Mouse (Mus musculus) intestine, postnatal 0 days (tissue): Measurements from ENCODE around the gene Gm128. TPM values are rescaled to one million over a fixed set of nuclear protein-coding genes. Genes with fewer than 3 reads are reported as not detected.
A peak's percentile ranks its signal among the peaks of the same experiment; 100 is the strongest.

ENCODE experiments used
- ATAC-seq: fragments of 200-750 bp; cut with Nextera tagmentation; 2 replicates; pipeline ENCODE4 v1.8.0; 2017; ENCODE audit warnings: mild to moderate bottlenecking, moderate TSS enrichment, moderate library complexity
- H3K27ac ChIP-seq: fragments of 300-500 bp; sonication (generic); 2 replicates; pipeline ENCODE4 v1.5.1; 2014; ENCODE audit warnings: mild to moderate bottlenecking, low read depth, low read length, moderate library complexity
- H3K27me3 ChIP-seq: fragments of 300-500 bp; sonication (generic); replicated peaks from 2 replicates; pipeline ENCODE4 v1.6.1; 2014; ENCODE audit warnings: low read length, mixed read lengths; ENCODE audit not compliant: control insufficient read depth, insufficient read depth
- H3K36me3 ChIP-seq: fragments of 300-500 bp; sonication (generic); 2 replicates; pipeline ENCODE4 v1.6.1; 2014; ENCODE audit warnings: mild to moderate bottlenecking, moderate library complexity; ENCODE audit not compliant: control insufficient read depth, insufficient read depth
- H3K4me1 ChIP-seq: fragments of 300-500 bp; sonication (generic); replicated peaks from 2 replicates; pipeline ENCODE4 v1.6.1; 2014; ENCODE audit warnings: antibody characterized with exemption, low read length, mixed read lengths; ENCODE audit not compliant: control insufficient read depth, insufficient read depth
- H3K4me2 ChIP-seq: fragments of 300-500 bp; sonication (generic); replicated peaks from 2 replicates; pipeline ENCODE4 v1.6.1; 2014; ENCODE audit warnings: low read depth, mild to moderate bottlenecking, moderate library complexity
- H3K4me3 ChIP-seq: fragments of 300-500 bp; sonication (generic); 2 replicates; pipeline ENCODE4 v1.5.1; 2014; ENCODE audit warnings: low read depth, low read length
- H3K9ac ChIP-seq: fragments of 300-500 bp; sonication (generic); 2 replicates; pipeline ENCODE4 v1.6.1; 2014; ENCODE audit warnings: mild to moderate bottlenecking, low read depth, low read length
- H3K9me3 ChIP-seq: fragments of 300-500 bp; sonication (generic); 2 replicates; pipeline ENCODE4 v1.6.1; 2016; ENCODE audit warnings: mixed run types; ENCODE audit not compliant: control insufficient read depth
- CTCF ChIP-seq: sonication (generic); IDR thresholded peaks from 2 replicates; pipeline ENCODE4 v1.5.1; 2016; ENCODE audit warnings: low read depth, mild to moderate bottlenecking, control low read depth, antibody characterized with exemption, moderate library complexity
- WGBS: fragments of 180-500 bp; shearing (Covaris S2); extraction: QIAGEN DNeasy Blood & Tissue Kit; methylation state at CpG from one replicate; pipeline ENCODE4 v1.1.7; 2014; 5-methylcytosine and 5-hydroxymethylcytosine counted together
- polyA plus RNA-seq: library from polyadenylated mRNA; unstranded; fragments of >200 nt; fragmentation: Nextera tagmentation; extraction: Ambion mirVana; gene quantifications from 2 replicates; pipeline ENCODE4 v1.2.1, GENCODE M21; 2015

The Gm128 gene
- polyA plus RNA-seq, 1 experiment from 2014 or later = 0.14 TPM

GRCm38 (mm10) chr3:95286011-95286410 lies 44.6 kb upstream of the Gm128 start:
- peaks cover 11% of the 10 kb centered on the region for H3K4me1 ChIP-seq
- no peak for ATAC-seq
- no peak overlapping the region for H3K27ac ChIP-seq
- H3K4me3 ChIP-seq = no peak overlapping the region
- H3K9me3 ChIP-seq = no peaks in the 10 kb centered on the region
- H3K27me3 ChIP-seq = no peaks in the 10 kb centered on the region
- WGBS = 48% methylated on average over 5 of the region's 5 CpGs
- no peak for TF ChIP-seq CTCF
- H3K9ac ChIP-seq = peak overlapping the region; percentile 1; the same call in 1 of the 2 replicates
- 0 out of 2 replicates have a peak overlapping the region, but pooled peaks have one; percentile 7 for H3K4me2 ChIP-seq
- peaks cover 26% of the 10 kb centered on the region for H3K36me3 ChIP-seq

- Histone ChIP-seq H3K9ac (0 out of 2 replicates have a peak overlapping the region, but pooled peaks have one; percentile 1), H3K4me2 (no peak overlapping the region; the same call in 1 of the 2 replicates), H3K36me3 (peaks cover 22% of the 10 kb centered on the region), H3K27ac (no peak overlapping the region), H3K4me1 (peaks cover 11% of the 10 kb centered on the region), H3K27me3 (no peaks in the 10 kb centered on the region), H3K4me3 (no peak overlapping the region), H3K9me3 (no peaks in the 10 kb centered on the region)
- WGBS = 86% methylated on average over 5 of the region's 5 CpGs
- TF ChIP-seq CTCF = no peak
- ATAC-seq = no peak
Measured at GRCm38 (mm10) chr3:95285390-95285789, 44.0 kb upstream of the Gm128 start.

GRCm38 (mm10) chr3:95284501-95285281 lies 43.3 kb upstream of the Gm128 start:
- Histone ChIP-seq H3K36me3 (peaks cover 21% of the 10 kb centered on the region), H3K4me1 (peaks cover 11% of the 10 kb centered on the region), H3K4me3 (peak overlapping the region; percentile 61; the same call in 1 of the 2 replicates), H3K27me3 (no peaks in the 10 kb centered on the region), H3K9me3 (no peaks in the 10 kb centered on the region), H3K27ac (no peak overlapping the region), H3K4me2 (peak overlapping the region; percentile 85), H3K9ac (peak overlapping the region; percentile 83; the same call in 1 of the 2 replicates)
- WGBS = 79% methylated on average over 12 of the region's 12 CpGs
- no peak for ATAC-seq
- TF ChIP-seq CTCF = no peak

GRCm38 (mm10) chr3:95284062-95284461 lies 42.7 kb upstream of the Gm128 start:
- ATAC-seq = no peak
- Histone ChIP-seq H3K36me3 (peaks cover 17% of the 10 kb centered on the region), H3K4me1 (peaks cover 11% of the 10 kb centered on the region), H3K4me2 (peak overlapping the region; percentile 85), H3K27ac (peak overlapping the region; percentile 93), H3K9ac (peak overlapping the region; percentile 83), H3K27me3 (no peaks in the 10 kb centered on the region), H3K4me3 (peak overlapping the region; percentile 61), H3K9me3 (no peaks in the 10 kb centered on the region)
- no peak for TF ChIP-seq CTCF
- WGBS = 22% methylated on average over 1 of the region's 1 CpGs

GRCm38 (mm10) chr3:95283589-95283941 lies 42.2 kb upstream of the Gm128 start:
- H3K9me3 ChIP-seq = no peaks in the 10 kb centered on the region
- H3K4me2 ChIP-seq = peak overlapping the region; percentile 85
- TF ChIP-seq CTCF = no peak
- peak overlapping the region; percentile 61 for H3K4me3 ChIP-seq
- peak overlapping the region; percentile 93 for H3K27ac ChIP-seq
- H3K4me1 ChIP-seq = peaks cover 11% of the 10 kb centered on the region
- 3% methylated on average over 7 of the region's 7 CpGs for WGBS
- peaks cover 13% of the 10 kb centered on the region for H3K36me3 ChIP-seq
- H3K9ac ChIP-seq = peak overlapping the region; percentile 83
- H3K27me3 ChIP-seq = no peaks in the 10 kb centered on the region
- ATAC-seq = no peak

- H3K9ac ChIP-seq = peak overlapping the region; percentile 83
- H3K9me3 ChIP-seq = no peaks in the 10 kb centered on the region
- TF ChIP-seq CTCF = peak; percentile 61
- H3K27me3 ChIP-seq = no peaks in the 10 kb centered on the region
- peak; percentile 76 for ATAC-seq
- peaks cover 11% of the 10 kb centered on the region for H3K4me1 ChIP-seq
- H3K4me2 ChIP-seq = peak overlapping the region; percentile 85
- peak overlapping the region; percentile 93 for H3K27ac ChIP-seq
- WGBS = under 1% methylated on average over 50 of the region's 51 CpGs
- H3K36me3 ChIP-seq = peaks cover 8% of the 10 kb centered on the region
- peak overlapping the region; percentile 61 for H3K4me3 ChIP-seq
Measured at GRCm38 (mm10) chr3:95282865-95283588, 41.6 kb upstream of the Gm128 start.
